Mouse (Mus musculus) liver, postnatal 0 days (tissue): Measurements from ENCODE around the gene Sash3. TPM values are rescaled to one million over a fixed set of nuclear protein-coding genes. Genes with fewer than 3 reads are reported as not detected.

Source experiments
- ATAC-seq: fragments of 200-750 bp; cut with Nextera tagmentation; 2 replicates; pipeline ENCODE4 v1.8.0; 2017; ENCODE audit warnings: mild to moderate bottlenecking, moderate library complexity
- DNase-seq: peaks from one replicate; pipeline ENCODE4 v3.0.0-alpha.2; 2016
- H3K27ac ChIP-seq: fragments of 300-500 bp; sonication (generic); 2 replicates; pipeline ENCODE4 v1.5.1; 2014; ENCODE audit warnings: antibody characterized with exemption, moderate library complexity, mild to moderate bottlenecking, low read depth
- H3K27me3 ChIP-seq: fragments of 300-500 bp; sonication (generic); 2 replicates; pipeline ENCODE4 v1.6.1; 2014; ENCODE audit warnings: low read length, control low read depth, mixed read lengths; ENCODE audit not compliant: insufficient read depth
- H3K36me3 ChIP-seq: fragments of 300-500 bp; sonication (generic); replicated peaks from 2 replicates; pipeline ENCODE4 v1.6.1; 2014; ENCODE audit warnings: mild to moderate bottlenecking, control low read depth, low read length, moderate library complexity, mixed read lengths; ENCODE audit not compliant: insufficient read depth
- H3K4me1 ChIP-seq: fragments of 300-500 bp; sonication (generic); 2 replicates; pipeline ENCODE4 v1.6.1; 2014; ENCODE audit warnings: antibody characterized with exemption, mild to moderate bottlenecking, control low read depth; ENCODE audit not compliant: insufficient read depth
- H3K4me2 ChIP-seq: fragments of 300-500 bp; sonication (generic); 2 replicates; pipeline ENCODE4 v1.6.1; 2014; ENCODE audit warnings: low read depth, mild to moderate bottlenecking, low read length, moderate library complexity, mixed read lengths
- H3K4me3 ChIP-seq: fragments of 300-500 bp; sonication (generic); 2 replicates; pipeline ENCODE4 v1.5.1; 2014; ENCODE audit warnings: low read depth, low read length
- H3K9ac ChIP-seq: fragments of 300-500 bp; sonication (generic); replicated peaks from 2 replicates; pipeline ENCODE4 v1.6.1; 2014; ENCODE audit warnings: mild to moderate bottlenecking, moderate library complexity
- H3K9me3 ChIP-seq: fragments of 300-500 bp; sonication (generic); 2 replicates; pipeline ENCODE4 v1.6.1; 2016; ENCODE audit warnings: mild to moderate bottlenecking, control low read depth, low read length, mixed read lengths
- CTCF ChIP-seq: sonication (generic); IDR thresholded peaks from 2 replicates; pipeline ENCODE4 v1.5.1; 2016; ENCODE audit warnings: antibody characterized with exemption, low read depth
- EP300 ChIP-seq: IDR thresholded peaks from 2 replicates; pipeline ENCODE4 v1.6.1; 2016; ENCODE audit warnings: antibody characterized with exemption, low read depth, mild to moderate bottlenecking
- whole genome bisulfite sequencing: fragments of 180-500 bp; shearing (Covaris S2); extraction: QIAGEN DNeasy Blood & Tissue Kit; methylation state at CpG from one replicate; pipeline ENCODE4 v1.1.7; 2014; ENCODE audit not compliant: insufficient replicate concordance; 5-methylcytosine and 5-hydroxymethylcytosine counted together
- polyA plus RNA-seq: library from polyadenylated mRNA; unstranded; fragments of >200 nt; fragmentation: Nextera tagmentation; extraction: Ambion mirVana; gene quantifications from 2 replicates; pipeline ENCODE4 v1.2.1, GENCODE M21; 2015

Sash3 gene
- polyA plus RNA-seq, 1 experiment from 2014 or later = 9.3 TPM

DNA sequence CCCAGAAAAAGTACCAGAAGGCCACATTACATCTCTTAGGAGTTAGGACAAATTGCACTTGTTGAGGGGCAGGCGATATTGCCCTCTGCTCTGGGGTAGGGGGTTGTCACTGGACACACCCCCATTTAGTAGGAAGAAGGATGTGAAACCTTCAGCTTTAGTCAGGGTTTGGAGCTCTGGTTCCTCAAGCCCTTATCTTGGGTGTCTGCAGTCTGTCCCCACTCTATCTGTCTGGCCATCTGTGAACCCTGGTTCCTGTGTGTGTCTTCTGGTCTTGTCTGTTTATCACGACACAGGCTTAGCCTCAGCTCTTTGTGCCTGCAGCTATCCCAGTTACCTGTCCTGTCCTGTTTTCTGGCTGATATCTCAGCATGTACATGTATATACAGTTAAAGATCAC lies 7.2 kb downstream of the Sash3 start:
- ATAC-seq = peak; percentile 88
- WGBS = 34% methylated on average over 2 of the region's 2 CpGs
- TF ChIP-seq CTCF = no peak
- peak; percentile 91 for TF ChIP-seq EP300
- no peak for DNase-seq
- Histone ChIP-seq H3K4me1 (peaks cover 16% of the 10 kb centered on the region), H3K36me3 (peaks cover 3% of the 10 kb centered on the region; the same call in 1 of the 2 replicates), H3K27ac (no peak overlapping the region), H3K9me3 (no peaks in the 10 kb centered on the region), H3K4me3 (no peak overlapping the region), H3K27me3 (no peaks in the 10 kb centered on the region), H3K9ac (no peak overlapping the region), H3K4me2 (no peak overlapping the region)

DNA sequence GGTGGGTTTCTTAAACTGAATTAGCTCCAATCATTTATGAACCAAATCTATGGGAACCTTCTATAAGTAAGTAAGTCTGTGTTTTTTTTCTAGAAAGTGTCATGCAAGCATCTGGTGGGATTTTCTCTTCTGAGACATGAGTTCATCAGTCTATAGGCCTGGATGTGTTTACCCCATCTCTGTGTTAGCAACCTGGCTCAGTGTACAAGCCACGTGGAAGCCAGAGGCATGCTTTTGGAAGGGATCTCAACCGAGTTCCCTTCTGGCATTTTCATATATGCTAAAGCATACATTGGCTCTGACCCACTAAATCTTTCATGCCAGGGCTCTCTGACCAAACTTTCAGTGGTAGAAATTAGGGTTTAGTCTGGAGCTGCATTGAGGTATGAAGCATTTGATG lies 7.7 kb downstream of the Sash3 start:
- Histone ChIP-seq H3K36me3 (peaks cover 3% of the 10 kb centered on the region; the same call in 1 of the 2 replicates), H3K9me3 (no peaks in the 10 kb centered on the region), H3K9ac (no peak overlapping the region), H3K4me3 (no peak overlapping the region), H3K27ac (0 out of 2 replicates have a peak overlapping the region, but pooled peaks have one; percentile 29), H3K4me1 (peaks cover 16% of the 10 kb centered on the region), H3K4me2 (no peak overlapping the region), H3K27me3 (no peaks in the 10 kb centered on the region)
- no peak for TF ChIP-seq CTCF
- no peak for TF ChIP-seq EP300
- DNase-seq (no peak), ATAC-seq (no peak)
- 47% methylated on average over 2 of the region's 2 CpGs for WGBS

DNA sequence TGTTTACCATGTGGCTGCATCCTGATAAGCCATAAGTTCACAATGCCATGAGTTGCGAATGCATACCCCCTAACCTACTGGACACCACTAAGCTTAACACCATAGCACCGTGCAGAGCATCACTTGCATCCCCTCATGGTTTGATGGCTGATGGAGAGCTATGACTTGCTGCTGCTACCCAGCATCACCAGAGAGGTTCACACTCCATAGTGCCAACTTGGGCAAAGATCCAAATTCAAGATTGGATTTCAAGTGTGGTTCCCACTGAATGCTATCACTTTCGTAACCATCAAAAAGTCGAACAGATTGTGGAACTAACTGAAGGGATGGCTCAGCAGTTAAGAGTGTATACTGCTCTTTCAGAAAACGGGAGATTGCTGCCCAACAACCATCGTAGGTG lies 9.3 kb downstream of the Sash3 start:
- H3K36me3 ChIP-seq = peaks cover 3% of the 10 kb centered on the region; the same call in 1 of the 2 replicates
- H3K9ac ChIP-seq = no peak overlapping the region
- H3K4me3 ChIP-seq = no peak overlapping the region
- no peak for DNase-seq
- H3K4me2 ChIP-seq = no peak overlapping the region
- peaks cover 16% of the 10 kb centered on the region for H3K4me1 ChIP-seq
- 81% methylated on average over 6 of the region's 6 CpGs for WGBS
- H3K27me3 ChIP-seq = no peaks in the 10 kb centered on the region
- H3K27ac ChIP-seq = no peak overlapping the region
- TF ChIP-seq CTCF = no peak
- no peak for TF ChIP-seq EP300
- H3K9me3 ChIP-seq = no peaks in the 10 kb centered on the region
- ATAC-seq = no peak

DNA sequence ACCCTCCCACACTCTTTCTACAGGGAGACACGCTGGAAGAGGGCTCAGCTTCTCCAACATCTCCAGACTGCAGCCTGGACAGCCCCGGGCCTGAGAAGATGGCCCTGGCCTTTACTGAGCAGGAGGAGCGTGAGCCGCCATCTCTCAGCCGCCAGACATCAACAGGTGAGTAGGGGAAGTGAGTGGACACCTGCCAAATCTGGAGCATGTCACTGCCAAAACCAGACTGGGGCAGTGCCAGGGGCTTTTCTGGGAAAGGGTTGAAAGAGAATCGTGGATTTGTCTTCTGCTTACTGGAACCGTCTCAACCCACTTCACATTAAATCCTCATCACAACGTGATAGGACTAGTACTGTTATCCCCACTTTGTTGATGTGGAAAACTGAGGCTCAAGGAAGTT lies 11.2 kb downstream of the Sash3 start:
- H3K4me2 ChIP-seq = no peak overlapping the region
- 83% methylated on average over 8 of the region's 8 CpGs for WGBS
- no peak overlapping the region for H3K9ac ChIP-seq
- H3K4me3 ChIP-seq = no peak overlapping the region
- TF ChIP-seq EP300 (no peak), CTCF (no peak)
- H3K36me3 ChIP-seq = peaks cover 3% of the 10 kb centered on the region; the same call in 1 of the 2 replicates
- DNase-seq (no peak), ATAC-seq (no peak)
- peaks cover 12% of the 10 kb centered on the region for H3K4me1 ChIP-seq
- H3K27ac ChIP-seq = no peak overlapping the region
- no peaks in the 10 kb centered on the region for H3K27me3 ChIP-seq
- H3K9me3 ChIP-seq = no peaks in the 10 kb centered on the region

DNA sequence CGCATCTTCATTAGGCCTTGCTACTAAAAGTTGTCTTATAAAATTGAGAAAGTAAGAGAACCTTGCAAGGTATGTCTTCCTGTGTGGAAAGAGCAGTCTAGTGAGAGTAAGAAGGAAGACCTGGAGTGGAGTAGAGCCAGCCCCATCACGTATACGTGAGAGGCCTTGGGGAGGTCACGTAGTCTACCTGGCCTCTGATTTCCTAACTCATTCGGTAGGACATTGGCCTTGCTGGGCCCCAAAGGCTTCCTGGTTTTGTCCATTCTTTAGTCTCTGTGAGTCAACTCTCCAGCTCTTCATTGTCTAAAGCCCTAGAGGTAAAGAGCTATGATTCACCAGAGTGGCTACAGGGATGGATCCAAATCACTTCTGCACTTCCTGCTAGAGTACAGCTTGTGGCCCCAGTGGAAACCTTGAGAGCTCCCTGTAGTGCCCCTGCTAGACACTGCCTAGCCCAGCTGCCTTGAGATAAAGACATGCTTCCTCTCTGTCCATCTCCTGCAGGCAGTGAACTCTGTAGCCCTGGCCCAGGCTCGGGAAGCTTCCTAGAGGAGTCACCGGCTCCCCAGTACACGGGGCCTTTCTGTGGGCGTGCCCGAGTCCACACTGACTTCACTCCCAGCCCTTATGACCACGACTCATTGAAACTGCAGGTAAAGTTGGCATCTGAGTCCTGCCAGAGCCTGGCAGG lies 12.1 kb downstream of the Sash3 start:
- Histone ChIP-seq H3K27me3 (no peaks in the 10 kb centered on the region), H3K9ac (no peak overlapping the region), H3K4me1 (peaks cover 3% of the 10 kb centered on the region; the same call in 1 of the 2 replicates), H3K4me3 (no peak overlapping the region), H3K27ac (no peak overlapping the region), H3K36me3 (peaks cover 3% of the 10 kb centered on the region; the same call in 1 of the 2 replicates), H3K4me2 (no peak overlapping the region), H3K9me3 (no peaks in the 10 kb centered on the region)
- TF ChIP-seq EP300 = no peak
- no peak for TF ChIP-seq CTCF
- 78% methylated on average over 11 of the region's 11 CpGs for WGBS
- DNase-seq (no peak), ATAC-seq (no peak)

DNA sequence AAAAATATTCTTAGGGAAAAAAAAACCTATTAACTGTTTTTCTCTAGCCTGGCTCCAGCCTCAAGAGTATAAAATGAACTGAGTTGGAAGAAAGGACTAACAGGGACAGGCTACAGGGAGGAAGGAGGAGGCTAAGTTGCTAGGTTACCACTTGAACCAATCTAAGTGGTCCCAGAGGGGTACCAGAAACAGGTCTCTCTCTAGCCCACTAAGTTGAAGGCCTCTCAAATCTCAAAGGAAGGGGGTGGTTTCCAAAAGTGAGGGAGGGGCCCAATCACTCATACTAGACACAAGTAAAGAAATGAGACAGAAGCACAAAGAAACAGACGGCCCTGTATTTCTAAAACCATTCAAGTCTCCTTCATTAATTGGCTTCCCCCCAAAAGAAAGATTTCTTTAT lies 23.7 kb downstream of the Sash3 start:
- no peak for DNase-seq
- no peak overlapping the region for H3K4me3 ChIP-seq
- H3K4me2 ChIP-seq = no peak overlapping the region
- no peaks in the 10 kb centered on the region for H3K36me3 ChIP-seq
- WGBS = 85% methylated on average over 1 of the region's 1 CpGs
- H3K27me3 ChIP-seq = no peaks in the 10 kb centered on the region
- no peak for ATAC-seq
- H3K9ac ChIP-seq = no peak overlapping the region
- H3K4me1 ChIP-seq = no peaks in the 10 kb centered on the region
- no peaks in the 10 kb centered on the region for H3K9me3 ChIP-seq
- no peak overlapping the region for H3K27ac ChIP-seq
- no peak for TF ChIP-seq EP300

DNA sequence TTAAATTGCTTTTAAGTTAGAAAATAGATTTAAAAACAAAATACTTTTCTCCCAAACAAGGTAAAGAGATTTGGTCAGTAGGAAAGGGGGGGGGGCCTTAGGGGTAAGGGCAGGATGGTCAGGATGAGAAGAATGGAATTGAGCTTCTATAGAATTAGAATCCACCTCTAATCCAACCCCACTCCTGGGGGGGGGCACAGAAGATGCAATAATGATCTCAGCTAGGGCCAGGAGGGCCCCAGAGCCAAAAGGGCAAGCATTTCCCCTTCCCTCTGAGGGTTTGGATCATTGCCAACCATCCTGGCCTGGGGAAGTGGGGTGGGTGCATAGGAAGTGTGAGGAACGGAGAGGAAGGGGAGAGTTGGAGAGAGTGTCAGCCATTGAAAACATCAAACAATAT lies 24.1 kb downstream of the Sash3 start:
- H3K9ac ChIP-seq = no peak overlapping the region
- H3K4me2 ChIP-seq = no peak overlapping the region
- H3K4me1 ChIP-seq = no peaks in the 10 kb centered on the region
- TF ChIP-seq CTCF (no peak), EP300 (no peak)
- H3K27ac ChIP-seq = no peak overlapping the region
- no peaks in the 10 kb centered on the region for H3K9me3 ChIP-seq
- WGBS = 61% methylated on average over 1 of the region's 1 CpGs
- H3K36me3 ChIP-seq = no peaks in the 10 kb centered on the region
- H3K4me3 ChIP-seq = no peak overlapping the region
- H3K27me3 ChIP-seq = no peaks in the 10 kb centered on the region
- DNase-seq (no peak), ATAC-seq (no peak)
